Mouse (Mus musculus) bone marrow, adult 2 months (tissue): ENCODE measurements around the gene Elp4.

Experiments used
- CTCF ChIP-seq: fragments of 200-500 bp; IDR thresholded peaks from 2 replicates; pipeline ENCODE4 v1.5.1; 2011; ENCODE audit warnings: low read length, control low read depth; ENCODE audit not compliant: control insufficient read depth, insufficient read depth
- POLR2A ChIP-seq: fragments of 200-500 bp; IDR thresholded peaks from 2 replicates; pipeline ENCODE4 v1.6.1; 2011; ENCODE audit warnings: low read depth, mild to moderate bottlenecking, control low read depth, low read length, borderline replicate concordance; ENCODE audit not compliant: control insufficient read depth

- TF ChIP-seq POLR2A, result no peak
- TF ChIP-seq CTCF, result no peak
Observed at GRCm38 (mm10) chr2:105659350-105659749, 245.0 kb downstream of the Elp4 start.
